Mouse (Mus musculus) spleen, adult 10 weeks (tissue): ENCODE data around the gene Tulp4. TPM values are rescaled to one million over a fixed set of nuclear protein-coding genes. Genes with fewer than 3 reads are reported as not detected.

Source experiments
- polyA plus RNA-seq: library from polyadenylated mRNA; stranded (reverse); fragments of 350-450 nt; fragmentation: Illumina TruSeq; extraction: RNeasy Lipid Tissue Mini Kit (QIAGEN cat#74804); gene quantifications from one replicate; pipeline ENCODE4 v1.2.3, GENCODE M21; 2015; ENCODE audit warnings: low replicate concordance; ENCODE audit not compliant: insufficient read depth

Gene Tulp4
- polyA plus RNA-seq, result 35.4 TPM

GRCm38 (mm10) chr17:6106361-6107014, at the start of gene Tulp4:
Gene Tulp4, plus strand, starts transcription at chr17:6106437.

GRCm38 (mm10) chr17:6079287-6080122, 26.7 kb upstream of the Tulp4 start, which contains the start of the genes Serac1 and Gtf2h5:
Gene Serac1, minus strand, starts transcription at chr17:6079741.
Gene Gtf2h5, plus strand, starts transcription at chr17:6079786.

GRCm38 (mm10) chr17:6256400-6257069, 150.3 kb downstream of the Tulp4 start, which contains the start of gene Tmem181a:
Gene Tmem181a, plus strand, starts transcription at chr17:6256860.

Other genes starting within 250 kb of the Tulp4 start
- 6.0 TPM for gene Synj2, start 165.2 kb upstream of the Tulp4 start, polyA plus RNA-seq
- 4.7 TPM for gene Serac1, start 26.7 kb upstream of the Tulp4 start, polyA plus RNA-seq
- 43.7 TPM for gene Gtf2h5, start 26.7 kb upstream of the Tulp4 start, polyA plus RNA-seq
- 11.8 TPM for gene Tmem181a, start 150.4 kb downstream of the Tulp4 start, polyA plus RNA-seq
- gene Dynlt1a, start 211.1 kb downstream of the Tulp4 start, polyA plus RNA-seq, result 8.4 TPM